In genomic region chr9:56041372-56042180, GRCm38 (mm10) we compare ENCODE assay signal across 8 mouse cellular contexts. TPM values are rescaled to one million over a fixed set of nuclear protein-coding genes. Genes with fewer than 3 reads are reported as not detected.
DNase-seq lines count a peak whose midpoint lies in the region; ATAC-seq and TF ChIP-seq lines count a peak whose summit lies in the region.

TSS of gene Rcn2 (plus strand) at chr9:56041845.

- peak; percentile 90 to 96 for DNase-seq in CD8-positive naive resting alpha-beta T cell, adult 2 months (ENCODE audit: low read depth in 2 of 2, low spot score in 2 of 2)
- DNase-seq in c-Kit-positive CD71-negative TER-119-negative erythroid progenitor cells, embryonic 14.5 days (ENCODE audit: low read depth), result peak; percentile 83
- peak; percentile 96 for DNase-seq in forebrain, embryonic 10.5 days (ENCODE audit: extremely low spot score, low spot score)
- DNase-seq in kidney, postnatal 25 days, result peak; percentile 95 to 97
- peak; percentile 74 to 82 (median 77) for DNase-seq in liver, embryonic 14.5 days (ENCODE audit: low read depth in 3 of 3, low spot score in 3 of 3)
- peak; percentile 96 for DNase-seq in neural tube, embryonic 11.5 days (ENCODE audit: low spot score)
- peak; percentile 95 for DNase-seq in stomach, postnatal 0 days (ENCODE audit: low spot score)

- H3K4me2 ChIP-seq in heart, embryonic 15.5 days, result peak within 1 kb of the TSS; percentile 71
- H3K4me2 ChIP-seq in liver, embryonic 14.5 days (ENCODE audit: low read depth), result peak within 1 kb of the TSS; percentile 86
- peak within 1 kb of the TSS; percentile 72 for H3K4me2 ChIP-seq in neural tube, embryonic 11.5 days (ENCODE audit: low read depth)
- peak within 1 kb of the TSS; percentile 81 for H3K4me2 ChIP-seq in stomach, postnatal 0 days (replicated peaks; ENCODE audit: low read depth)

- H3K9ac ChIP-seq in heart, embryonic 15.5 days, result peak within 1 kb of the TSS; percentile 94
- H3K9ac ChIP-seq in liver, embryonic 14.5 days (replicated peaks), result peak within 1 kb of the TSS; percentile 78
- H3K9ac ChIP-seq in neural tube, embryonic 11.5 days (ENCODE audit: low read length), result peak within 1 kb of the TSS; percentile 98
- peak within 1 kb of the TSS; percentile 93 for H3K9ac ChIP-seq in stomach, postnatal 0 days (ENCODE audit: low read length)

- WGBS in forebrain, embryonic 10.5 days, result under 1% methylated on average over 48 of the region's 49 CpGs
- under 1% methylated on average over 48 of the region's 49 CpGs for whole genome bisulfite sequencing in heart, embryonic 15.5 days
- under 1% methylated on average over 47 of the region's 49 CpGs for WGBS in liver, embryonic 14.5 days (ENCODE audit: insufficient replicate concordance)
- WGBS in neural tube, embryonic 11.5 days, result under 1% methylated on average over 41 of the region's 49 CpGs
- WGBS in stomach, postnatal 0 days, result under 1% methylated on average over 48 of the region's 49 CpGs

- TF ChIP-seq CTCF in liver, embryonic 14.5 days (IDR thresholded peaks at IDR 0.05; ENCODE audit: low read depth), result no peak
- TF ChIP-seq CTCF in stomach, postnatal 0 days (IDR thresholded peaks at IDR 0.05; ENCODE audit: low read depth), result peak; percentile 51; the same call in 1 of the 2 replicates

- H3K4me1 ChIP-seq in forebrain, embryonic 10.5 days, result peaks cover 25% of the 10 kb centered on the region
- H3K4me1 ChIP-seq in heart, embryonic 15.5 days (replicated peaks), result peaks cover 11% of the 10 kb centered on the region; the same call in 1 of the 2 replicates
- peaks cover 0 to 3% of the 10 kb centered on the region in 2 experiments; a peak in 3 of 4 replicates for H3K4me1 ChIP-seq in liver, embryonic 14.5 days (replicated peaks; ENCODE audit: control insufficient read depth in 2 of 2, insufficient read depth in 2 of 2, low read length in 1 of 2)
- H3K4me1 ChIP-seq in neural tube, embryonic 11.5 days (ENCODE audit: control insufficient read depth, insufficient read depth, low read length), result peaks cover 9% of the 10 kb centered on the region; the same call in 1 of the 2 replicates
- no peaks in the 10 kb centered on the region for H3K4me1 ChIP-seq in stomach, postnatal 0 days (replicated peaks; ENCODE audit: control insufficient read depth, insufficient read depth)

- no peaks in the 10 kb centered on the region for H3K9me3 ChIP-seq in forebrain, embryonic 10.5 days
- H3K9me3 ChIP-seq in heart, embryonic 15.5 days (replicated peaks), result no peaks in the 10 kb centered on the region
- no peaks in the 10 kb centered on the region for H3K9me3 ChIP-seq in liver, embryonic 14.5 days (ENCODE audit: control insufficient read depth, low read length)
- no peaks in the 10 kb centered on the region for H3K9me3 ChIP-seq in neural tube, embryonic 11.5 days (ENCODE audit: control insufficient read depth, low read length)
- H3K9me3 ChIP-seq in stomach, postnatal 0 days (ENCODE audit: control insufficient read depth, low read length), result no peaks in the 10 kb centered on the region

- peak within 1 kb of the TSS; percentile 88 for H3K4me3 ChIP-seq in forebrain, embryonic 10.5 days
- peak within 1 kb of the TSS; percentile 84 for H3K4me3 ChIP-seq in heart, embryonic 15.5 days
- H3K4me3 ChIP-seq in liver, embryonic 14.5 days (ENCODE audit: insufficient read depth in 1 of 2, low read depth in 2 of 2, low read length in 2 of 2), result peak within 1 kb of the TSS; percentile 66 to 85
- H3K4me3 ChIP-seq in neural tube, embryonic 11.5 days (ENCODE audit: low read depth, low read length), result peak within 1 kb of the TSS; percentile 81
- peak within 1 kb of the TSS; percentile 81 for H3K4me3 ChIP-seq in stomach, postnatal 0 days (ENCODE audit: low read depth, low read length)

- ATAC-seq in heart, embryonic 15.5 days (replicated peaks; ENCODE audit: insufficient number of reproducible peaks, insufficient read depth, low FRiP score, low read depth), result peak; percentile 100
- peak; percentile 100 for ATAC-seq in liver, embryonic 14.5 days (ENCODE audit: insufficient read depth)
- peak; percentile 100 for ATAC-seq in neural tube, embryonic 11.5 days (ENCODE audit: insufficient read depth, low FRiP score, low TSS enrichment)
- peak; percentile 100 for ATAC-seq in stomach, postnatal 0 days (ENCODE audit: low FRiP score, low TSS enrichment)

- peaks cover 33% of the 10 kb centered on the region for H3K36me3 ChIP-seq in forebrain, embryonic 10.5 days (replicated peaks)
- H3K36me3 ChIP-seq in heart, embryonic 15.5 days, result peaks cover 8% of the 10 kb centered on the region
- H3K36me3 ChIP-seq in liver, embryonic 14.5 days (replicated peaks; ENCODE audit: control insufficient read depth, insufficient read depth, low read depth), result no peaks in the 10 kb centered on the region
- peaks cover 4% of the 10 kb centered on the region; the same call in 1 of the 2 replicates for H3K36me3 ChIP-seq in neural tube, embryonic 11.5 days (ENCODE audit: control insufficient read depth, insufficient read depth, low read length)
- no peaks in the 10 kb centered on the region; the same call in 1 of the 2 replicates for H3K36me3 ChIP-seq in stomach, postnatal 0 days (ENCODE audit: control insufficient read depth, insufficient read depth, low read length)

- no peak for TF ChIP-seq EP300 in liver, embryonic 14.5 days (IDR thresholded peaks at IDR 0.05; ENCODE audit: low read depth)
- TF ChIP-seq EP300 in stomach, postnatal 0 days (optimal IDR thresholded peaks at IDR 0.05), result no peak

- H3K27me3 ChIP-seq in forebrain, embryonic 10.5 days (ENCODE audit: poor library complexity, severe bottlenecking), result no peaks in the 10 kb centered on the region
- H3K27me3 ChIP-seq in heart, embryonic 15.5 days, result no peaks in the 10 kb centered on the region
- no peaks in the 10 kb centered on the region for H3K27me3 ChIP-seq in liver, embryonic 14.5 days (ENCODE audit: control insufficient read depth, insufficient read depth, low read length)
- no peaks in the 10 kb centered on the region for H3K27me3 ChIP-seq in neural tube, embryonic 11.5 days (ENCODE audit: control insufficient read depth, insufficient read depth, low read length)
- no peaks in the 10 kb centered on the region for H3K27me3 ChIP-seq in stomach, postnatal 0 days (ENCODE audit: control insufficient read depth, insufficient read depth, low read length)

- H3K27ac ChIP-seq in forebrain, embryonic 10.5 days, result peak within 1 kb of the TSS; percentile 99
- H3K27ac ChIP-seq in heart, embryonic 15.5 days, result peak within 1 kb of the TSS; percentile 95
- no peak within 1 kb of the TSS for H3K27ac ChIP-seq in liver, embryonic 14.5 days
- H3K27ac ChIP-seq in neural tube, embryonic 11.5 days (ENCODE audit: low read depth, low read length), result peak within 1 kb of the TSS; percentile 96
- peak within 1 kb of the TSS; percentile 95 for H3K27ac ChIP-seq in stomach, postnatal 0 days (replicated peaks)

RNA-seq across cellular contexts. Expression of gene Rcn2, which starts in this region (rescaled TPM):
- 273 and 288 TPM in 2 replicates for polyA plus RNA-seq in forebrain, embryonic 10.5 days (2016; fragmentation: Nextera tagmentation; extraction: Ambion mirVana)
- 123 and 130 TPM in 2 replicates for polyA plus RNA-seq in heart, embryonic 15.5 days (2015; fragmentation: Nextera tagmentation; extraction: Ambion mirVana)
- polyA plus RNA-seq in liver, embryonic 14.5 days (2012; rRNA removed), result 6.7 and 10.5 TPM in 2 replicates
- 27.8 and 27.9 TPM in 2 replicates for polyA plus RNA-seq in liver, embryonic 14.5 days (2014; fragmentation: Nextera tagmentation; extraction: Ambion mirVana)
- polyA plus RNA-seq in neural tube, embryonic 11.5 days (2014; fragmentation: Nextera tagmentation; extraction: Ambion mirVana), result 341 and 355 TPM in 2 replicates
- polyA plus RNA-seq in stomach, postnatal 0 days (2015; fragmentation: Nextera tagmentation; extraction: Ambion mirVana), result 95.7 and 98.1 TPM in 2 replicates
